Mouse (Mus musculus): Measurements from ENCODE around the gene Edem1.

GRCm38 (mm10) chr6:108837958-108838357 lies 9.5 kb downstream of the Edem1 start:
- no peak for TF ChIP-seq POLR2A (IDR thresholded peaks at IDR 0.05; ENCODE audit: borderline replicate concordance, extremely low read depth, low read depth, low read length)
- no peak for TF ChIP-seq CTCF (IDR thresholded peaks at IDR 0.05; ENCODE audit: insufficient read depth, low read length)

Data from lung, adult 2 months (tissue).